Mouse (Mus musculus) spleen, adult 2 months (tissue): ENCODE measurements around the gene Tekt1.

ENCODE experiments used
- CTCF ChIP-seq: fragments of 200-500 bp; IDR thresholded peaks from 2 replicates; pipeline ENCODE4 v1.5.1; 2011; ENCODE audit warnings: mild to moderate bottlenecking, inconsistent platforms; ENCODE audit not compliant: insufficient read depth, insufficient read length, insufficient replicate concordance; ENCODE audit errors: extremely low read depth
- POLR2A ChIP-seq: fragments of 200-500 bp; IDR thresholded peaks from 2 replicates; pipeline ENCODE4 v1.6.1; 2011; ENCODE audit warnings: low read depth, low read length, inconsistent platforms

DNA sequence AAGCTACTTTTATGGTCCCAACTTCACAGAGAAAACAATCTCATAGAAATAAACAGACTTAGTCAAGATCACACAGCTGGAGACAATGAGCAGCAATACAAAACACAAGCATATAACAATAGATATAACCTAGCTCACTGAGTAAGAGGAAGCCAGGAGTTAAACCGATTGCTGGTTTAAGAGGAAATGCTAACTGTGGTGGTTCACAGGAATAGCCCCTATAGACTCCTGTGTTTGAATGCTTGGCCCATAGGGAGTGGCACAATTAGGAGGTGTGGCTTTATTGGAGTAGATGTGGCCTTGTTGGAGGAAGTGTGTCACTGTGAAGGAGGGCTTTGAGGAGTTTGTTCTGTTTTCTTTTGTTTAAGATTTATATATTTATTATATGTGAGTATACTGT, 10.0 kb downstream of the Tekt1 start:
- no peak for TF ChIP-seq CTCF
- no peak for TF ChIP-seq POLR2A
